ENCODE assay signal across 24 mouse cellular contexts in the genomic region with DNA sequence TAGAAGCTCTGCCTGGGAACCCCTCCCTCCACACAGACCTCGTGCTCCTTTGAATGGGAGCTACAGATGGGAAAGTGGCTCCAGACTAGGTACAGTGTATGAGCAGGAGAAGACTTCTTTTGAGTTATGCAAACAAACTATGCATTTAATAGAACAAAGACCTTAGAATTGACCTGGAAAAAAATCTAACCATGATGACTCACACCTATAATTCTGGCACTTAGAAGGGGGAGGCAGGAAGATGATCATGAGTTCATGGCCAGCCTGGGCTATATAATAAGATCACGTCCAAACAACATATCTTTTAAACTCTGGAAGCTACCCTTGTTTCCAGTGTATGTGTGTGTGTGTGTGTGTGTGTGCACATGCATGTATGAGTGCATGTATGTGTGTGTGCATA. TPM values are rescaled to one million over a fixed set of nuclear protein-coding genes. Genes with fewer than 3 reads are reported as not detected.
DNase-seq lines count a peak whose midpoint lies in the region; ATAC-seq lines count a peak whose summit lies in the region.
"Had no signal": no experiment of that assay in that cellular context is flagged by ENCODE, and none has a peak within 500 bp of the region (broad histone marks: within the 10 kb centered on the region; RNA-seq: fewer than 3 reads in every experiment).

No protein-coding gene starts in this region.

- H3K4me1 ChIP-seq in midbrain, embryonic 11.5 days (ENCODE audit: control insufficient read depth, insufficient read depth, low read length) = 0 out of 2 replicates have a peak, but pooled peaks cover 3% of the 10 kb centered on the region
- H3K4me1 ChIP-seq in midbrain, embryonic 13.5 days (replicated peaks) = no peaks in the 10 kb centered on the region
- no peaks in the 10 kb centered on the region; the same call in 1 of the 2 replicates for H3K4me1 ChIP-seq in hindbrain, embryonic 13.5 days (replicated peaks)
- H3K4me1 ChIP-seq: embryonic facial prominence, embryonic 12.5 days; forebrain, embryonic 12.5 days had no signal

- no peak overlapping the region for H3K4me3 ChIP-seq in midbrain, embryonic 11.5 days (ENCODE audit: low read depth, low read length)
- H3K4me3 ChIP-seq in midbrain, embryonic 13.5 days (replicated peaks) = no peak overlapping the region
- no peak overlapping the region for H3K4me3 ChIP-seq in hindbrain, embryonic 13.5 days
- H3K4me3 ChIP-seq: embryonic facial prominence, embryonic 10.5 days; embryonic facial prominence, embryonic 12.5 days; erythroblast, embryonic 14.5 days; forebrain, embryonic 10.5 days; forebrain, embryonic 12.5 days had no signal

- no peaks in the 10 kb centered on the region; the same call in 1 of the 2 replicates for H3K9me3 ChIP-seq in midbrain, embryonic 11.5 days (ENCODE audit: control insufficient read depth, low read length)
- no peaks in the 10 kb centered on the region for H3K9me3 ChIP-seq in midbrain, embryonic 13.5 days
- H3K9me3 ChIP-seq in hindbrain, embryonic 13.5 days = no peaks in the 10 kb centered on the region
- H3K9me3 ChIP-seq: embryonic facial prominence, embryonic 10.5 days; embryonic facial prominence, embryonic 12.5 days; forebrain, embryonic 10.5 days; forebrain, embryonic 12.5 days; G1E had no signal

- no peaks in the 10 kb centered on the region for H3K36me3 ChIP-seq in midbrain, embryonic 11.5 days (ENCODE audit: control insufficient read depth, insufficient read depth, low read length)
- H3K36me3 ChIP-seq in midbrain, embryonic 13.5 days = no peaks in the 10 kb centered on the region
- H3K36me3 ChIP-seq in hindbrain, embryonic 13.5 days = no peaks in the 10 kb centered on the region
- H3K36me3 ChIP-seq: embryonic facial prominence, embryonic 10.5 days; embryonic facial prominence, embryonic 12.5 days; forebrain, embryonic 10.5 days; forebrain, embryonic 12.5 days; G1E had no signal

- ATAC-seq in midbrain, embryonic 11.5 days (ENCODE audit: low FRiP score) = no peak
- ATAC-seq in midbrain, embryonic 13.5 days = no peak
- no peak for ATAC-seq in hindbrain, embryonic 13.5 days (ENCODE audit: low FRiP score)
- ATAC-seq: CD4-positive, CD25-positive, alpha-beta regulatory T cell, adult 4 months; forebrain, embryonic 14.5 days; forebrain, embryonic 16.5 days had no signal

- no peak overlapping the region for H3K9ac ChIP-seq in midbrain, embryonic 11.5 days (ENCODE audit: low read length)
- H3K9ac ChIP-seq in midbrain, embryonic 13.5 days (replicated peaks) = no peak overlapping the region
- H3K9ac ChIP-seq in hindbrain, embryonic 13.5 days = no peak overlapping the region
- H3K9ac ChIP-seq: embryonic facial prominence, embryonic 12.5 days; forebrain, embryonic 12.5 days had no signal

- WGBS in midbrain, embryonic 11.5 days = 82% methylated on average over 2 of the region's 2 CpGs
- 78% methylated on average over 2 of the region's 2 CpGs for WGBS in midbrain, embryonic 13.5 days
- 76% methylated on average over 2 of the region's 2 CpGs for WGBS in hindbrain, embryonic 13.5 days

- no peak overlapping the region for H3K27ac ChIP-seq in midbrain, embryonic 11.5 days (ENCODE audit: low read depth, low read length)
- no peak overlapping the region for H3K27ac ChIP-seq in midbrain, embryonic 13.5 days
- no peak overlapping the region for H3K27ac ChIP-seq in hindbrain, embryonic 13.5 days
- H3K27ac ChIP-seq: embryonic facial prominence, embryonic 10.5 days; embryonic facial prominence, embryonic 12.5 days; forebrain, embryonic 10.5 days; forebrain, embryonic 12.5 days had no signal

- H3K27me3 ChIP-seq in midbrain, embryonic 11.5 days (ENCODE audit: control insufficient read depth, insufficient read depth, low read length) = no peaks in the 10 kb centered on the region
- H3K27me3 ChIP-seq in midbrain, embryonic 13.5 days = no peaks in the 10 kb centered on the region
- H3K27me3 ChIP-seq in hindbrain, embryonic 13.5 days = no peaks in the 10 kb centered on the region
- H3K27me3 ChIP-seq: embryonic facial prominence, embryonic 12.5 days; forebrain, embryonic 12.5 days had no signal

- peak; percentile 31 for DNase-seq in midbrain, embryonic 11.5 days (ENCODE audit: low spot score, missing footprints)
- DNase-seq in NIH3T3 (ENCODE audit: low read depth) = peak; percentile 59
- no peak for DNase-seq in cerebellum, postnatal 4 days (ENCODE audit: low spot score in 2 of 2)
- DNase-seq: adrenal gland, adult 2 months; adrenal gland, postnatal 10 days; adrenal gland, postnatal 25 days; B cell, adult 2 months; cerebellum, adult 11 months; cerebellum, adult 18-20 months; cerebellum, adult 8-10 months; cerebellum, adult 9-11 months; cerebellum, postnatal 14 days; cerebellum, postnatal 36 days had no signal

- no peak overlapping the region for H3K4me2 ChIP-seq in midbrain, embryonic 11.5 days
- H3K4me2 ChIP-seq in midbrain, embryonic 13.5 days (replicated peaks) = no peak overlapping the region
- no peak overlapping the region for H3K4me2 ChIP-seq in hindbrain, embryonic 13.5 days
- H3K4me2 ChIP-seq: embryonic facial prominence, embryonic 12.5 days; forebrain, embryonic 12.5 days had no signal

RNA-seq across cellular contexts. Expression of a gene that starts 15.0 kb away (rescaled TPM):
- polyA plus RNA-seq in midbrain, embryonic 11.5 days (2014; fragmentation: Nextera tagmentation; extraction: Ambion mirVana) = 27.5 and 29.5 TPM in 2 replicates
- polyA plus RNA-seq in midbrain, embryonic 13.5 days (2015; fragmentation: Nextera tagmentation; extraction: Ambion mirVana) = 33.0 and 35.8 TPM in 2 replicates
- polyA plus RNA-seq in hindbrain, embryonic 13.5 days (2015; fragmentation: Nextera tagmentation; extraction: Ambion mirVana) = 30.9 and 34.9 TPM in 2 replicates

RNA-seq across cellular contexts. Expression of a gene that starts 55.4 kb away (rescaled TPM):
- polyA plus RNA-seq in midbrain, embryonic 11.5 days (2014; fragmentation: Nextera tagmentation; extraction: Ambion mirVana) = 34.4 and 41.5 TPM in 2 replicates
- polyA plus RNA-seq in midbrain, embryonic 13.5 days (2015; fragmentation: Nextera tagmentation; extraction: Ambion mirVana) = 55.2 and 55.3 TPM in 2 replicates
- polyA plus RNA-seq in hindbrain, embryonic 13.5 days (2015; fragmentation: Nextera tagmentation; extraction: Ambion mirVana) = 72.2 and 78.2 TPM in 2 replicates
- polyA plus RNA-seq: G1E had no signal

Comparison
In these comparisons a context has a peak if more than half of its experiments do, and no peak if none do; other contexts are left out.
1. DNase-seq: peak in midbrain, embryonic 11.5 days (single experiment) and NIH3T3 (single experiment); none in cerebellum, postnatal 4 days (0 of 2).